Mouse (Mus musculus): ENCODE results near the gene Ptch2.
A peak's percentile ranks its signal among the peaks of the same experiment; 100 is the strongest.

Ptch2 gene

GRCm38 (mm10) chr4:117151416-117151815 lies 55.5 kb downstream of the Ptch2 start:
- DNase-seq (ENCODE audit: low spot score), result no peak

- DNase-seq (ENCODE audit: low spot score), result no peak
Observed at GRCm38 (mm10) chr4:117152714-117153113, 56.8 kb downstream of the Ptch2 start.

GRCm38 (mm10) chr4:117155020-117155791 lies 59.3 kb downstream of the Ptch2 start:
- DNase-seq (ENCODE audit: low spot score), result no peak

- peak; percentile 85 for DNase-seq (ENCODE audit: low spot score)
Observed at GRCm38 (mm10) chr4:117155792-117156355, 60.0 kb downstream of the Ptch2 start, which contains the start of gene Rps8. Gene Rps8, minus strand, starts transcription at chr4:117156243.

GRCm38 (mm10) chr4:117156372-117156771 lies 60.5 kb downstream of the Ptch2 start:
- DNase-seq (ENCODE audit: low spot score), result no peak

GRCm38 (mm10) chr4:117159666-117160065 lies 63.8 kb downstream of the Ptch2 start:
- no peak for DNase-seq (ENCODE audit: low spot score)

- no peak for DNase-seq (ENCODE audit: low spot score)
Observed at GRCm38 (mm10) chr4:117161183-117161582, 65.3 kb downstream of the Ptch2 start.

Measured in MN1 (cell line).